Mouse (Mus musculus) brain, embryonic 14.5 days (tissue): ENCODE data around the gene Zfp653.

Experiments used
- CTCF ChIP-seq: fragments of 200-500 bp; IDR thresholded peaks from 2 replicates; pipeline ENCODE4 v1.5.1; 2012; ENCODE audit warnings: inconsistent platforms, mild to moderate bottlenecking, moderate library complexity, borderline replicate concordance; ENCODE audit not compliant: insufficient read depth, insufficient read length; ENCODE audit errors: extremely low read depth
- POLR2A ChIP-seq: fragments of 200-500 bp; IDR thresholded peaks from 2 replicates; pipeline ENCODE4 v1.6.1; 2012; ENCODE audit warnings: mild to moderate bottlenecking, inconsistent platforms, borderline replicate concordance; ENCODE audit not compliant: poor library complexity, insufficient read depth, insufficient read length, severe bottlenecking; ENCODE audit errors: extremely low read depth

- TF ChIP-seq CTCF, result no peak
- TF ChIP-seq POLR2A, result no peak
Observed at GRCm38 (mm10) chr9:22065642-22066041, 5.5 kb downstream of the Zfp653 start.
